Mouse (Mus musculus) macrophage (primary cell): ENCODE data around the gene Tex22. TPM values are rescaled to one million over a fixed set of nuclear protein-coding genes. Genes with fewer than 3 reads are reported as not detected.

Source experiments
- H3K27ac ChIP-seq: fragments of 350-480 bp; formaldehyde crosslinking; 2 replicates; pipeline ENCODE4 v1.9.0; 2021
- H3K36me3 ChIP-seq: fragments of 350-480 bp; formaldehyde crosslinking; 2 replicates; pipeline ENCODE4 v1.9.0; 2021; ENCODE audit errors: inconsistent target
- H3K4me3 ChIP-seq: fragments of 350-480 bp; formaldehyde crosslinking; 2 replicates; pipeline ENCODE4 v1.9.0; 2021; ENCODE audit errors: inconsistent target
- H3K79me2 ChIP-seq: fragments of 350-480 bp; formaldehyde crosslinking; 2 replicates; pipeline ENCODE4 v1.9.0; 2021; ENCODE audit errors: inconsistent target
- WGBS: methylation state at CpG from one replicate; pipeline ENCODE4 v1.1.7; 2026; ENCODE audit warnings: inconsistent platforms; ENCODE audit not compliant: missing documents; 5-methylcytosine and 5-hydroxymethylcytosine counted together
- polyA plus RNA-seq: library from polyadenylated mRNA; stranded (reverse); fragments of 250-400 nt; gene quantifications from 3 replicates; pipeline ENCODE4 v1.2.4, GENCODE M21; 2018; ENCODE audit warnings: inconsistent platforms

The Tex22 gene
- polyA plus RNA-seq, 1 experiment from 2014 or later = not detected

DNA sequence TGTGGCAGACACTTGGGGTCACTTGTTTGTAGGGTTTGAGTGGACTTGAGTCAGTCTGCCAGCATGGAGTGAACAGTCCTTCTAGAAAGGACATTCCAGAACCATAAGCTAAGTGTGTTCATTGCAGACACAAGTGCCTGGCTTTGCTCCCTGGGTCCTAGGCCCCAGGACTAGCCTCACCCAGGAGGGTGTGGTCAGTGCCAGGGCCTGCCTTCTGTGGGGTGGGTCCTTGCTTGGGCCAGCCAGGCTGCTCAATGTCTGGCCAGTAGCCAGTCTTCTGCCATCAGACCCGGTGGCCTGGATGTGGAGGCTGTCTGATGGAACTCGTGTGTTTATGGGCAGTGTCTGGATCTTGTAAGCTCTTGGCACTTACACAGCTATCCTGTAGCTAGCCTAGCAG, 58.3 kb downstream of the Tex22 start:
- Histone ChIP-seq H3K4me3 (no peak overlapping the region), H3K36me3 (peaks cover 80% of the 10 kb centered on the region), H3K79me2 (no peaks in the 10 kb centered on the region), H3K27ac (no peak overlapping the region)
- WGBS = 82% methylated on average over 2 of the region's 2 CpGs

DNA sequence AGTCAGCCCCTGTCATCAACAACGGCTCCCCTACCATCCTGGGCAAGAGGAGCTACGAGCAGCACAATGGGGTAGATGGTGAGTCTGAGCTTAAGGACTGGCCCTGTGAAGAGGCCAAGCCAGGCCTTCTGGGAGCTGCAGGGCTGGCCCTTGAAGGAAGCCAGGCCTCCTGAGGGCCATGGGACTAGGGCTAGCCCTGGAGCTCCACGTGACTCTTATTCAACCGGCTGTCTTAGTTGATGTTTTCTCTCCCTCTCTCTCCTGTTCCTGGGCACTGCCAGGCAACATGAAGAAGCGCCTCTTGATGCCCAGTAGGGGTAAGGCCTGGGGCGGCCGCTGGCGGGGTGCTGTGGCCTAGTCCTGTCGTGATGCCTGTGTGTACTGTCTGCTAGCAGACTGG, 59.0 kb downstream of the Tex22 start:
- no peak overlapping the region for H3K4me3 ChIP-seq
- H3K79me2 ChIP-seq = no peaks in the 10 kb centered on the region
- H3K36me3 ChIP-seq = peaks cover 73% of the 10 kb centered on the region
- 93% methylated on average over 9 of the region's 9 CpGs for WGBS
- no peak overlapping the region for H3K27ac ChIP-seq

DNA sequence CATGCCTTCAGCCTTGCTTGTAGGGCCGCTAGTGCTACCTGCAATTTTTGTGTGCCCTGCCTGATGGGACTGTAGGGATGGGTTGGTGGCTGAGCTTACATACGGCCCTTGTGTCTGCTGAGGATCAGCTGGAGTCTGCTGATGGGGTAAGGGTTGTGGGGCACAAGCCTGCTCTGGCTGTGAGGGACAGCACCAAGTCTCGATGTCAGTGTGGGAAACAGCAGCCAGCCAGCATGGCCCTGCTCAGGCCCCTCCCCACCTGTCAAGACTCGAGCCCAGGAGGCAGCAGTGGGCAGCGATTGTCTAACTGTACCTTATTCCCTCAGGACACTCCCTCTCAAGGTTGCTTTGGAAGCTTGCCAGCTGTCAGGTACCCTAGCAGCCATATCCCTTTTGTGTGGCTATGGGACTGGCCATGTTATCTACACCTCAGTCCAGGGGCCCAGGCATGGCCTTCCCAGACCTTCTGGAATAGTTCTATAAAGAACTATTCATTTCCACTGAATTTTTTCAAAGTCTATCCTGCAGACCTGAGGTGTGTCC, 59.6 kb downstream of the Tex22 start:
- H3K4me3 ChIP-seq = no peak overlapping the region
- no peaks in the 10 kb centered on the region for H3K79me2 ChIP-seq
- H3K36me3 ChIP-seq = peaks cover 67% of the 10 kb centered on the region
- 94% methylated on average over 5 of the region's 5 CpGs for WGBS
- no peak overlapping the region for H3K27ac ChIP-seq

DNA sequence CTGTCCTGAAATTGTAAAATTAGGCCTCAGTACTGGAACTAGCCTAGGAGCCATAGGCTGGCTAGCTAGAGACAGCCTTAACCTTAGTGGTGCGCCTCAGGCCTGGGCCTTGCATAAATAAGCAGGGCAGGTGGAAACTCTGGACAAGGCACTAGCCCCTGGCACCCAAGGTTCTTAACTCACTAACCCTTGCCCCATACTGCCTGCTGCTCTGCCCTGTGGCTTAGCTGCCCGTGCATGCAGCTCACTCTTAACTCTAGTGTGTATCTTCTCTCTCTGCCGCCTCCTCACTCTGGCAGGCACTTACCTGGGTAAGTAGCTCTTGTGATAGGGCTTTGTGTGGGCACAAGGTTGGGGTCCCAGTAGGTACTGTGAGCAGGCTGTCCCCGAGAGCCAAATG, 60.2 kb downstream of the Tex22 start:
- Histone ChIP-seq H3K4me3 (no peak overlapping the region), H3K27ac (no peak overlapping the region), H3K79me2 (no peaks in the 10 kb centered on the region), H3K36me3 (peaks cover 61% of the 10 kb centered on the region)
- WGBS = 100% methylated on average over 4 of the region's 4 CpGs

DNA sequence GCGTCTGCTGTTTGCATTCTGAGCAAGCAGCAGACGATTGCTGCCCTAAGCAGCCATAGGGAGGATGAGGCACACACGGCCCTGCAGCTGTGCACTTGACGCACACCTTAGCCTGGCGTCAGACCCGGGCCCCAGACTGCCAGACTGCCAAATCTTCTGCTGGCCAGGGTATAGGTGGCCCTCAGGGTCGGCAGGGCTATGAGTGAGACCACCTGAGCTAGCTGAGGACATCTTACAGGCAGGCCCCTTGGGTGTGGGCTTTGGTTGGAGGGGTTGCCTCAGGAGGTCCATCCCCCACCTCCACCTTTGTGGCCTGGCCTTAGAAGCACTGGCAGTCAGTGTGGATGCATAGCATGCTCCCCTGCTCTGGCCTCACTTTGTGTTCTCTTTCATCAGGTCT, 61.1 kb downstream of the Tex22 start:
- Histone ChIP-seq H3K79me2 (no peaks in the 10 kb centered on the region), H3K36me3 (peaks cover 52% of the 10 kb centered on the region), H3K27ac (no peak overlapping the region), H3K4me3 (no peak overlapping the region)
- 93% methylated on average over 7 of the region's 7 CpGs for WGBS

DNA sequence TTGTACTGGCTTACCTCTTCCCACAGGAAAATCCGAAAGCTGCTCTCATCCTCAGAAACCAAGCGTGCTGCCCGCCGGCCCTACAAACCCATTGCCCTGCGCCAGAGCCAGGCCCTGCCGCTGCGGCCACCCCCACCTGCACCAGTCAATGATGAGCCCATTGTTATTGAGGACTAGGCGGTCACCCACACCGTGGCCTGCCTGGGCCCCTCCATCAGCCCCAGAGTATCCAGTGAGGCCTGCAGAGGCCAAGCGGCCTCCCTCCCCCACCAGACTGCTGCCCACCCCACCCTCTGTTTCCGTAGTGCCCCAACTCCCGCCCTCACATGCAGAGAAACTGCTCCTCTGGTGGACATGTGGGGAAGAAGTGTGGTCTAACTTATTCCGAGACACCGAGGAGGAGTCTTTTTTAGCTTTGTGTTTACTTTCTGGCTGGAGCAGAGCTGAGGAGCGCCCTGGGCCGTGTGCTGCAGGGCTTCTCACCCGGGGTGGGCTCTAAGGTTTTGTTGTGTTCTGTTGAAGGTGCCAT, 62.3 kb downstream of the Tex22 start:
- WGBS = 92% methylated on average over 17 of the region's 17 CpGs
- Histone ChIP-seq H3K36me3 (peaks cover 46% of the 10 kb centered on the region), H3K27ac (no peak overlapping the region), H3K4me3 (no peak overlapping the region), H3K79me2 (no peaks in the 10 kb centered on the region)

DNA sequence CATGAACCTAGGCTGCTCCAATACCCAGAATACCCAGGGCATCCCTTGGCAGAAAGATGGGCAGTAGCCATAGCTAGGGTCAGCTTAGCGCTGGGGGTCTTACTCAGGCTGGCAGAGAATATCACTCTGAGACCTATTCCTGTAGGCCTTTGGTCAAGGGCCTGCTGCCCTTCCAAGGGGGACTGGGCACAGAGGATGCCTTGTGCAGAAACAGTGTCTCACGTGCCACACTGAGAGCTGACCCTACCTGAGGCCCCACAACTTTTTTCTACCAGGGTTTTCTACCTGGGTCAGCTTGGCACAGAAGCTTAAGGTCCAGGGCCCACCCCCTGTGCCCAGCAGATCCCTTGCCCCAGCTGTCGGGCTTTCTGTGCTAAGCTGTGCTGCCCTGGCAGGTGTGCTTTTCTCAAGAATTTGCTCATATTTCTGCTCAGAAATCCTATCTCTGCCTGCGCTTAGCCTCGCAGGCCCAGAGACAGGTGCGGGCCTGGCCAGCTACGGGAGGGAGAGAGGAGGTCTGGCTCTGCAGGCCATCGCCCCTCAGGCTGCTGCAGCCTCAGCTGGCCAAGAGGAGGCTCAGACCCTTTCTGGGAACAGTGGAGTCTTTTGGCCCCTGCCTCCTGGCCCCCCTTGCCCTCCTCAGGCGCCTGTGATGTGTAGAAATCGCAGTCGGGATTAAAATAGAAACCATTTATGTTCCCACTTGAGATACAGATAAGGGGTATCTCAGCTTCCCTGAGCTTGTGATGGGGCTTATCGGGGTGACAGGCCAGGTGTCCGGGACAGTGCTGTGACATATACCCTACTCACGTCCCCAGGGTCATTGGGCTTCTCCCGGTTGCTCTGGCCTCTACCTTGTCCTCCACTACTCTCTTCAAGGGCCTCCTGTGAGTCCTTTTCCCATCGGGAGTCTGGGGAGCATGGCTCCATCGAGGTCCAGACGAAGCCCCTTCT, 63.2 kb downstream of the Tex22 start:
- Histone ChIP-seq H3K4me3 (no peak overlapping the region), H3K36me3 (peaks cover 36% of the 10 kb centered on the region; the same call in 1 of the 2 replicates), H3K27ac (no peak overlapping the region), H3K79me2 (no peaks in the 10 kb centered on the region)
- 93% methylated on average over 18 of the region's 18 CpGs for whole genome bisulfite sequencing

DNA sequence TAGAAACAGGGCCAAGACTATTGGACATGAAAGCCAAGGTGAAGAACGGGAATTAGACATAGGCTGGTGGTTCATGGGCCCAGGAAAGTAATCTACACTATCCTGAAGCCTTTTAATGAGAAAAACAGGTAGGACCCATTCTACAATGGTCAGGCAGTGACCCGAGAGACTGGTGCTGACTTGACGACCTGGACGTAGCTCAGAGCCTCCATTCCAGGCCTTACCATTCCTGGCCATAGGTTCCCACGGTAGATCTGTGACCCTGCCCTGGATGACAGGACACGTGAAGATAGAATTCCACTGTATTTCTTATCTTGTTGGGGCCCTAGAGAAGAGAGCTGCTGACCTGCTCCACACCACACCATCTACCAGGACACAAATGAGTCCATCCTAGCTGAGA, 64.0 kb downstream of the Tex22 start:
- no peak overlapping the region for H3K27ac ChIP-seq
- H3K36me3 ChIP-seq = peaks cover 28% of the 10 kb centered on the region; the same call in 1 of the 2 replicates
- H3K79me2 ChIP-seq = no peaks in the 10 kb centered on the region
- H3K4me3 ChIP-seq = no peak overlapping the region
- 90% methylated on average over 6 of the region's 6 CpGs for WGBS

Other genes starting within 250 kb of the Tex22 start
- gene Cdca4, start 245.1 kb upstream of the Tex22 start, polyA plus RNA-seq = 10.7 to 17.8 TPM (median 14.2 TPM) in 3 replicates
- 1.7 to 5.8 TPM (median 2.0 TPM) in 3 replicates for gene Gpr132, start 206.3 kb upstream of the Tex22 start, polyA plus RNA-seq
- 0.14 to 0.42 TPM (median 0.26 TPM) in 3 replicates for gene Jag2, start 144.7 kb upstream of the Tex22 start, polyA plus RNA-seq
- gene Nudt14, start 132.4 kb upstream of the Tex22 start, polyA plus RNA-seq = 5.3 to 15.2 TPM (median 11.4 TPM) in 3 replicates
- 5.3 to 10.9 TPM (median 9.7 TPM) in 3 replicates for gene Btbd6, start 98.0 kb upstream of the Tex22 start, polyA plus RNA-seq
- 15.4 to 26.6 TPM (median 18.3 TPM) in 3 replicates for gene Brf1, start 73.8 kb upstream of the Tex22 start, polyA plus RNA-seq
- gene Pacs2, start 60.0 kb upstream of the Tex22 start, polyA plus RNA-seq = 42.2 to 56.7 TPM (median 54.3 TPM) in 3 replicates
- 18.9 to 28.3 TPM (median 24.5 TPM) in 3 replicates for gene Mta1, start 23.8 kb downstream of the Tex22 start, polyA plus RNA-seq
- gene Crip2, start 65.7 kb downstream of the Tex22 start, polyA plus RNA-seq = 0.39 to 0.53 TPM (median 0.46 TPM) in 3 replicates
- 173 to 304 TPM (median 230 TPM) in 3 replicates for gene Crip1, start 71.8 kb downstream of the Tex22 start, polyA plus RNA-seq
- gene Tedc1, start 81.9 kb downstream of the Tex22 start, polyA plus RNA-seq = 0.63 to 3.8 TPM (median 0.75 TPM) in 3 replicates
- gene Tmem121, start 111.4 kb downstream of the Tex22 start, polyA plus RNA-seq = not detected in 3 replicates